ENCODE assay signal across 24 mouse cellular contexts in the genomic region with DNA sequence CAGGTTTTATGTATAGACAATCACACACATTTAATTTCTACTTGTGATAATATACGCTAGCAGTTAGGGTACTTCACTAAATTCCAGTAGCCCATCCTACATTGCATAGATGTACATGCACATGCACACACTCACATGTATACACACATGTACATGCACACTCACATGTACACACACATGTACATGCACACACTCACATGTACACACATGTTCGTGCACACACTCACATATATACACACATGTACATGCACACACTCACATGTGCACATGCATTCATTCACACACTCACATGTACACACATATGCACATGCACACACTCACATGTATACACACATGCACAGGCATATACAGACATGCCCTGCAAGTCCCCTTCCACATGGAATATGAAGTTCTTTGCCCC.
A peak's percentile ranks its signal among the peaks of the same experiment; 100 is the strongest.
DNase-seq lines count a peak whose midpoint lies in the region; ATAC-seq and TF ChIP-seq lines count a peak whose summit lies in the region.
"Had no signal": no experiment of that assay in that cellular context is flagged by ENCODE, and none has a peak within 500 bp of the region (broad histone marks: within the 10 kb centered on the region; RNA-seq: fewer than 3 reads in every experiment).

No protein-coding gene starts in this region.

- no peaks in the 10 kb centered on the region for H3K27me3 ChIP-seq in limb, embryonic 12.5 days
- H3K27me3 ChIP-seq in limb, embryonic 10.5 days (ENCODE audit: low read depth, poor library complexity, severe bottlenecking): no peaks in the 10 kb centered on the region
- no peaks in the 10 kb centered on the region for H3K27me3 ChIP-seq in stomach, embryonic 14.5 days (ENCODE audit: control insufficient read depth, insufficient read depth, low read length)
- H3K27me3 ChIP-seq in stomach, postnatal 0 days (ENCODE audit: control insufficient read depth, insufficient read depth, low read length): no peaks in the 10 kb centered on the region
- no peaks in the 10 kb centered on the region for H3K27me3 ChIP-seq in limb, embryonic 14.5 days (ENCODE audit: control insufficient read depth, insufficient read depth, low read length)
- no peaks in the 10 kb centered on the region for H3K27me3 ChIP-seq in hindbrain, embryonic 10.5 days (ENCODE audit: insufficient read depth, poor library complexity, severe bottlenecking)
- H3K27me3 ChIP-seq: embryonic facial prominence, embryonic 12.5 days; embryonic facial prominence, embryonic 15.5 days; heart, embryonic 13.5 days; hindbrain, embryonic 12.5 days; hindbrain, embryonic 15.5 days had no signal

- no peak for TF ChIP-seq CTCF in stomach, postnatal 0 days (IDR thresholded peaks at IDR 0.05; ENCODE audit: low read depth)

- no peak for ATAC-seq in limb, embryonic 12.5 days (ENCODE audit: insufficient number of reproducible peaks, insufficient read depth, low FRiP score, low TSS enrichment, low read depth)
- ATAC-seq in stomach, embryonic 14.5 days (ENCODE audit: insufficient number of reproducible peaks, insufficient read depth, low FRiP score, low read depth): no peak
- no peak for ATAC-seq in stomach, postnatal 0 days (ENCODE audit: low FRiP score, low TSS enrichment)
- no peak for ATAC-seq in limb, embryonic 14.5 days (ENCODE audit: low FRiP score, low read depth)
- ATAC-seq: CD4-positive, CD25-positive, alpha-beta regulatory T cell, adult 4 months; forebrain, embryonic 14.5 days; forebrain, postnatal 0 days had no signal

- H3K4me1 ChIP-seq in limb, embryonic 12.5 days (replicated peaks): 0 out of 2 replicates have a peak, but pooled peaks cover 4% of the 10 kb centered on the region
- H3K4me1 ChIP-seq in limb, embryonic 10.5 days: 0 out of 2 replicates have a peak, but pooled peaks cover 3% of the 10 kb centered on the region
- H3K4me1 ChIP-seq in stomach, embryonic 14.5 days (ENCODE audit: control insufficient read depth, insufficient read depth, low read length): peaks cover 15% of the 10 kb centered on the region; the same call in 1 of the 2 replicates
- H3K4me1 ChIP-seq in stomach, postnatal 0 days (replicated peaks; ENCODE audit: control insufficient read depth, insufficient read depth): no peaks in the 10 kb centered on the region; the same call in 1 of the 2 replicates
- H3K4me1 ChIP-seq in limb, embryonic 14.5 days (ENCODE audit: control insufficient read depth, insufficient read depth, low read length): peaks cover 10% of the 10 kb centered on the region
- peaks cover 9% of the 10 kb centered on the region for H3K4me1 ChIP-seq in hindbrain, embryonic 10.5 days (replicated peaks)
- H3K4me1 ChIP-seq: embryonic facial prominence, embryonic 12.5 days; hindbrain, embryonic 15.5 days had no signal

- no peak overlapping the region for H3K4me3 ChIP-seq in limb, embryonic 12.5 days (replicated peaks)
- no peak overlapping the region for H3K4me3 ChIP-seq in limb, embryonic 10.5 days
- no peak overlapping the region for H3K4me3 ChIP-seq in stomach, embryonic 14.5 days (ENCODE audit: low read depth, low read length)
- H3K4me3 ChIP-seq in stomach, postnatal 0 days (ENCODE audit: low read depth, low read length): no peak overlapping the region
- H3K4me3 ChIP-seq in limb, embryonic 14.5 days (replicated peaks; ENCODE audit: low read length): no peak overlapping the region
- no peak overlapping the region for H3K4me3 ChIP-seq in hindbrain, embryonic 10.5 days
- H3K4me3 ChIP-seq: embryonic facial prominence, embryonic 12.5 days; embryonic facial prominence, embryonic 15.5 days; gastrocnemius, adult 2 months; heart, embryonic 13.5 days; hindbrain, embryonic 12.5 days; hindbrain, embryonic 15.5 days had no signal

- peak overlapping the region; percentile 73 for H3K27ac ChIP-seq in limb, embryonic 12.5 days
- H3K27ac ChIP-seq in limb, embryonic 10.5 days: no peak overlapping the region
- peak overlapping the region; percentile 29 for H3K27ac ChIP-seq in stomach, embryonic 14.5 days (ENCODE audit: low read length)
- no peak overlapping the region for H3K27ac ChIP-seq in stomach, postnatal 0 days (replicated peaks)
- H3K27ac ChIP-seq in limb, embryonic 14.5 days (replicated peaks; ENCODE audit: low read depth, low read length): peak overlapping the region; percentile 48
- no peak overlapping the region for H3K27ac ChIP-seq in hindbrain, embryonic 10.5 days
- H3K27ac ChIP-seq: embryonic facial prominence, embryonic 12.5 days; embryonic facial prominence, embryonic 15.5 days; gastrocnemius, adult 2 months; heart, embryonic 13.5 days; hindbrain, embryonic 12.5 days; hindbrain, embryonic 15.5 days had no signal

- no peak for TF ChIP-seq POLR2A in limb, embryonic 14.5 days (IDR thresholded peaks at IDR 0.05; ENCODE audit: borderline replicate concordance, extremely low read depth, insufficient read depth, insufficient read length)

- H3K9ac ChIP-seq in limb, embryonic 12.5 days (replicated peaks): no peak overlapping the region
- no peak overlapping the region for H3K9ac ChIP-seq in stomach, embryonic 14.5 days (replicated peaks; ENCODE audit: low read depth, low read length)
- no peak overlapping the region for H3K9ac ChIP-seq in stomach, postnatal 0 days (ENCODE audit: low read length)
- no peak overlapping the region for H3K9ac ChIP-seq in limb, embryonic 14.5 days (ENCODE audit: low read depth, low read length, severe bottlenecking)
- H3K9ac ChIP-seq: embryonic facial prominence, embryonic 12.5 days; embryonic facial prominence, embryonic 15.5 days; forebrain, postnatal 0 days; heart, embryonic 13.5 days; hindbrain, embryonic 12.5 days; hindbrain, embryonic 15.5 days had no signal

- H3K9me3 ChIP-seq in limb, embryonic 12.5 days: 0 out of 2 replicates have a peak, but pooled peaks cover 4% of the 10 kb centered on the region
- no peaks in the 10 kb centered on the region for H3K9me3 ChIP-seq in limb, embryonic 10.5 days (replicated peaks)
- no peaks in the 10 kb centered on the region for H3K9me3 ChIP-seq in stomach, embryonic 14.5 days (ENCODE audit: control insufficient read depth, low read depth, low read length)
- no peaks in the 10 kb centered on the region for H3K9me3 ChIP-seq in stomach, postnatal 0 days (ENCODE audit: control insufficient read depth, low read length)
- no peaks in the 10 kb centered on the region for H3K9me3 ChIP-seq in limb, embryonic 14.5 days (ENCODE audit: control insufficient read depth, low read length)
- peaks cover 3% of the 10 kb centered on the region; the same call in 1 of the 2 replicates for H3K9me3 ChIP-seq in hindbrain, embryonic 10.5 days
- H3K9me3 ChIP-seq: embryonic facial prominence, embryonic 12.5 days; embryonic facial prominence, embryonic 15.5 days; heart, embryonic 13.5 days; hindbrain, embryonic 12.5 days; hindbrain, embryonic 15.5 days had no signal

- TF ChIP-seq EP300 in stomach, postnatal 0 days (optimal IDR thresholded peaks at IDR 0.05): no peak

- 88% methylated on average over 2 of the region's 2 CpGs for WGBS in limb, embryonic 12.5 days
- 92% methylated on average over 2 of the region's 2 CpGs for WGBS in limb, embryonic 10.5 days
- WGBS in stomach, embryonic 14.5 days: 84% methylated on average over 2 of the region's 2 CpGs
- 92% methylated on average over 2 of the region's 2 CpGs for WGBS in stomach, postnatal 0 days
- 90% methylated on average over 2 of the region's 2 CpGs for WGBS in limb, embryonic 14.5 days
- WGBS in hindbrain, embryonic 10.5 days: 94% methylated on average over 2 of the region's 2 CpGs

- DNase-seq in limb, embryonic 10.5 days (ENCODE audit: low spot score): no peak
- DNase-seq in stomach, postnatal 0 days (ENCODE audit: low spot score): no peak
- no peak for DNase-seq in limb, embryonic 14.5 days (ENCODE audit: low spot score)
- no peak for DNase-seq in hindbrain, embryonic 10.5 days (ENCODE audit: low spot score)
- DNase-seq: adrenal gland, postnatal 14 days; cerebellum, adult 11 months; cerebellum, adult 2 months; cerebellum, adult 9-11 months; cerebellum, postnatal 25 days; forebrain, postnatal 0 days; gastrocnemius, adult 2 months; gastrocnemius, postnatal 14 days; heart, adult 18-20 months; heart, postnatal 14 days; heart, postnatal 4 days had no signal

- no peak overlapping the region for H3K4me2 ChIP-seq in limb, embryonic 12.5 days
- no peak overlapping the region for H3K4me2 ChIP-seq in stomach, embryonic 14.5 days (replicated peaks; ENCODE audit: low read depth, low read length)
- no peak overlapping the region for H3K4me2 ChIP-seq in stomach, postnatal 0 days (replicated peaks; ENCODE audit: low read depth)
- H3K4me2 ChIP-seq in limb, embryonic 14.5 days (replicated peaks; ENCODE audit: low read depth, low read length, severe bottlenecking): no peak overlapping the region
- H3K4me2 ChIP-seq: embryonic facial prominence, embryonic 12.5 days; embryonic facial prominence, embryonic 15.5 days; heart, embryonic 13.5 days; hindbrain, embryonic 12.5 days; hindbrain, embryonic 15.5 days had no signal

- no peaks in the 10 kb centered on the region for H3K36me3 ChIP-seq in limb, embryonic 12.5 days
- H3K36me3 ChIP-seq in limb, embryonic 10.5 days: no peaks in the 10 kb centered on the region
- H3K36me3 ChIP-seq in stomach, embryonic 14.5 days (ENCODE audit: control insufficient read depth, insufficient read depth, low read length): no peaks in the 10 kb centered on the region
- H3K36me3 ChIP-seq in stomach, postnatal 0 days (ENCODE audit: control insufficient read depth, insufficient read depth, low read length): no peaks in the 10 kb centered on the region
- H3K36me3 ChIP-seq in limb, embryonic 14.5 days (ENCODE audit: control insufficient read depth, insufficient read depth, low read length): no peaks in the 10 kb centered on the region
- H3K36me3 ChIP-seq in hindbrain, embryonic 10.5 days: no peaks in the 10 kb centered on the region
- H3K36me3 ChIP-seq: embryonic facial prominence, embryonic 12.5 days; embryonic facial prominence, embryonic 15.5 days; heart, embryonic 13.5 days; hindbrain, embryonic 12.5 days; hindbrain, embryonic 15.5 days had no signal

Comparison
In these comparisons a context has a peak if more than half of its experiments do, and no peak if none do; other contexts are left out.
1. H3K27ac ChIP-seq: peak in limb, embryonic 12.5 days (single experiment), stomach, embryonic 14.5 days (single experiment) and limb, embryonic 14.5 days (single experiment); none in limb, embryonic 10.5 days (single experiment), stomach, postnatal 0 days (single experiment) and hindbrain, embryonic 10.5 days (single experiment).